Mouse (Mus musculus) lung, adult 2 months (tissue): ENCODE measurements around the gene Olfr224. TPM values are rescaled to one million over a fixed set of nuclear protein-coding genes. Genes with fewer than 3 reads are reported as not detected.

Experiments used
- DNase-seq: peaks from one replicate; pipeline ENCODE4 v3.0.0; 2022
- H3K4me1 ChIP-seq: fragments of 200-500 bp; 2 replicates; pipeline ENCODE4 v1.6.1; 2011; ENCODE audit warnings: low read length; ENCODE audit not compliant: control insufficient read depth, insufficient read depth
- H3K4me3 ChIP-seq: fragments of 200-500 bp; replicated peaks from 2 replicates; pipeline ENCODE3; 2011; ENCODE audit warnings: low read depth, mild to moderate bottlenecking, control low read depth, low read length; ENCODE audit errors: extremely low read depth
- CTCF ChIP-seq: fragments of 200-500 bp; IDR thresholded peaks from 2 replicates; pipeline ENCODE4 v1.5.1; 2011; ENCODE audit warnings: mild to moderate bottlenecking, low read length, control low read depth; ENCODE audit not compliant: insufficient read depth
- POLR2A ChIP-seq: fragments of 200-500 bp; IDR thresholded peaks from 2 replicates; pipeline ENCODE4 v1.6.1; 2011; ENCODE audit warnings: low read depth, mild to moderate bottlenecking, control low read depth, low read length, borderline replicate concordance; ENCODE audit errors: extremely low read depth
- WGBS: fragments of 180-500 bp; shearing (Covaris S2); methylation state at CpG from one replicate; pipeline ENCODE4 v1.1.7; 2018; 5-methylcytosine and 5-hydroxymethylcytosine counted together
- polyA plus RNA-seq: library from polyadenylated mRNA; depleted of rRNA; stranded (reverse); fragments of >200 nt; gene quantifications from 2 replicates; pipeline ENCODE4 v1.2.3, GENCODE M21; 2012

Gene Olfr224
- polyA plus RNA-seq, 1 experiment, result 0.07 TPM

DNA sequence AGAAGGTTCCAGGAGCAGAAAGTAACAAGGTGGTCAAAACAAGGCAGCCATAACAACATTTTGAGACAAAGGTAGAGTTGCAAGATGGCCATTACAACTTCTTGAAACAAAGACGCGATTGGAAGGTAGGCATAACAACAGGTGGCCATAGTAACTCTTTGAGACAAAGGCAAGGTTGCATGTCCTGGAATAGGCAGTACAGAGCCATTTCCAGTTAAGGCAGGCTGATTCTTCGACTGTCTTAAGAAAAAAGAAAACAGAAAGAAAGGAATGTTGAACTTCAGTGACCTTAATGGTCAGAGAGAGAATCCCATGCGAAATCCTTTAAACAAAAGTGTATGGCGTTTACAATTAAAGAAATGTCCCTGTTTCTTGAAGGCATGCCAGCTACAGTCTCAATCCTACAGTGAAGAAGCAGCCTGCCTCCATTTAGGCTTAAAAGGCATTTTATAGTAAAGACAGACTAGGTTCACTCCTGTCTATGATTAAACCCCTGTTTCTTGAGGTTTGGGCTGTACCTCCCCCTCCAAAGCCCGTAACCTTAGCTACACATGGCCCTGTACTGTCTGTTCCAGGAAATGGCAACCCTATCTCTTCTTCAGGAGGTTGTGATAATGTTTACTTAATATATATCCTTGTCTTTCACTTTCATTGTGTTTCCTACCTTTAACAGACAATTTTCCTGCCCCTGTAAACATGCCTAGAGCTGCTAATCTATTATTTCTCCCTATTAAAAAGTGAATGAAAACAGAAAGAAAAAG, 32.6 kb upstream of the Olfr224 start:
- DNase-seq, result no peak
- no peaks in the 10 kb centered on the region for H3K4me1 ChIP-seq
- WGBS, result 65% methylated on average over 6 of the region's 6 CpGs
- TF ChIP-seq CTCF (no peak), POLR2A (no peak)
- H3K4me3 ChIP-seq, result no peak overlapping the region

- no peak for DNase-seq
- H3K4me1 ChIP-seq, result no peaks in the 10 kb centered on the region
- TF ChIP-seq POLR2A (no peak), CTCF (no peak)
- no peak overlapping the region for H3K4me3 ChIP-seq
Observed at GRCm38 (mm10) chr11:58602062-58602461, 31.7 kb upstream of the Olfr224 start.

DNA sequence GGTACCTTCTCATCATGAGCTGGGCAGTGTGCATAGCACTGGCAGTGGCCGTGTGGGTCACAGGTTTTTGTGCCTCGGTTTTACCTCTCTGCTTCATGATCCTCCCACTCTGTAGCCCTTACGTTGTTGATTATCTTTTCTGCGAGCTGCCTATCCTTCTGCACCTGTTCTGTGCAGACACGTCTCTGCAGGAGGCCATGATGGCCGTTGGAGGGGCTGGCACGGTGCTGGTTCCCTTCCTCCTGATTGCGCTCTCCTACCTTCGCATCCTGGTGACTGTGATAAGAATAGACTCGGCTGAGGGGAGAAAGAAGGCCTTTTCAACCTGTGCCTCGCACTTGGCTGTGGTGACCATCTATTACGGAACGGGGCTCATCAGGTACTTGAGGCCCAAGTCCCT, 27.5 kb upstream of the Olfr224 start:
- Histone ChIP-seq H3K4me1 (no peaks in the 10 kb centered on the region), H3K4me3 (no peak overlapping the region)
- DNase-seq, result no peak
- 78% methylated on average over 13 of the region's 13 CpGs for WGBS
- no peak for TF ChIP-seq POLR2A
- TF ChIP-seq CTCF, result no peak

DNA sequence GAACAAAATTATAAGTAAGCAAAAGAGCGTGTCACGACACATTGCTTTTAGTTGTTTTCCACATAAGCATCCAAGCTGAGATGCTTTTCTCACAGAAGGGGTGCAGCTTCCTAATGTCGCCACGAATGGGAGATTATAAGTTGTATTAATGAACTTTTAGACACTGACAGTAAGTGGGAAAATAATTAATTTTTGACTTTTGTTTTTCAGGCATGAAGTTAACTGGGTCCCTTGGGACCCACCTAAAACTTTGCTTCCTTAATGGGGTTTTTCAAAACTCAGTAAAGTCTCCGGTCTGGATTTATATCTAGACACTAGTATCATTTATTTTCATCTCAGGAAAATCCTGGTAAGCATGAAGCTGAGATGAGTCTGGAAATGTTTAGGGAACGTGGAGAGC, 24.5 kb upstream of the Olfr224 start, which contains the start of gene Olfr324:
Gene Olfr324, plus strand, starts transcription at position 301 of the 400 bp plus-strand sequence.
- 78% methylated on average over 6 of the region's 6 CpGs for WGBS
- Histone ChIP-seq H3K4me1 (no peaks in the 10 kb centered on the region), H3K4me3 (no peak within 1 kb of the TSS)
- DNase-seq, result no peak
- no peak for TF ChIP-seq POLR2A
- no peak for TF ChIP-seq CTCF

DNA sequence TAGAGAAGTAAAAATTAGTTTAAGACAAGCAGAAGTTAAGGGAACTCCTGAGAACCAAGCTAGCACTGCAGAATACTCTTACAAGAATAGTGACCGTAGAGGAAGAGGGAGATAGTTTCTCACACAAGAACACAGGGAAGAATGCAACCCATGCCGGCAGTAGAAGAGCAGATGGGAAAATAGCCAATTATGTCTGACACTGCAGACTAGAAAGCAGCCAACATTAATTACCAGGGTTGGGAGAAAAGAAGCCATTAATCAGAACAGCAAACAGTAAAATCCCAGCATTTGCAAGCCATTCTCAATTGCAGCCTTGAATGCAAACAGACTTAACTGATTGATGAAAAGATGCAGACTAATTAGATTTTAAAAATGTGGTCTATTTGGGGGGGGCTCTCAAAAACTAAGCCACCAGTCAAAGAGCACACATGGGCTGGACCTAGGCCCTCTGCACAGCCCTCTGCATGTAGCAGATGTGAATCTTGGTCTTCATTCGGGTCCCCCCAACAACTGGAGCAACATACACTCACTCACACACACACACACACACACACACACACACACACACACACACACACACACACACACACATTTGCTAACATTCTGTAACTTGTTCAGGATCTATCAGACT, 18.4 kb upstream of the Olfr224 start:
- 55% methylated on average over 3 of the region's 3 CpGs for whole genome bisulfite sequencing
- H3K4me3 ChIP-seq, result no peak overlapping the region
- no peak for TF ChIP-seq POLR2A
- TF ChIP-seq CTCF, result no peak
- DNase-seq, result no peak
- H3K4me1 ChIP-seq, result no peaks in the 10 kb centered on the region

DNA sequence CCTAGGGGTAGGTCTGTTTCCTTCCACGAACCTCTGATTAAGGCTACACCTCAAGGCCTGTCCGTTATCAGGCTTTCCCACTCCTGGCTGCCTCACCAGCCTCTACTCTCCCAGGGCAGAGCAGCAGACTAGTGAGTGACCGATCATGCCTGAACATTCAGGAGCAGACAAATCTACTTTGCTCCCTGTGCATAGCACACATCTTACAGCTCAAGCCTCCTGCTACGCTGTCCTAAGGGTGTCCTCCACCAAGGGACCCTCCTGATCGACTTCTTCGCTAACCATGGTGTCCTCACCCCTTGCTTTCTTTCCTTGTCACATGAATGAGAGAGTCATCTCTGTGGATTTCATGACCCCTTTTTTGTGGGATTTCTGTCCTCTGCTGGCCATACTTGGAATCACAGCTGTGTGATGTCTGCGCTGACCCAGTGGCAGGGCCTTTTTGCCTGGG, 17.6 kb upstream of the Olfr224 start:
- 67% methylated on average over 7 of the region's 7 CpGs for WGBS
- TF ChIP-seq CTCF (0 out of 2 replicates have a peak, but pooled peaks have one; percentile 29), POLR2A (no peak)
- H3K4me3 ChIP-seq, result no peak overlapping the region
- DNase-seq, result peak; percentile 22
- no peaks in the 10 kb centered on the region for H3K4me1 ChIP-seq

GRCm38 (mm10) chr11:58578636-58579035, 8.3 kb upstream of the Olfr224 start:
- TF ChIP-seq CTCF (no peak), POLR2A (no peak)
- no peak for DNase-seq
- 62% methylated on average over 8 of the region's 8 CpGs for WGBS
- Histone ChIP-seq H3K4me1 (no peaks in the 10 kb centered on the region), H3K4me3 (no peak overlapping the region)

DNA sequence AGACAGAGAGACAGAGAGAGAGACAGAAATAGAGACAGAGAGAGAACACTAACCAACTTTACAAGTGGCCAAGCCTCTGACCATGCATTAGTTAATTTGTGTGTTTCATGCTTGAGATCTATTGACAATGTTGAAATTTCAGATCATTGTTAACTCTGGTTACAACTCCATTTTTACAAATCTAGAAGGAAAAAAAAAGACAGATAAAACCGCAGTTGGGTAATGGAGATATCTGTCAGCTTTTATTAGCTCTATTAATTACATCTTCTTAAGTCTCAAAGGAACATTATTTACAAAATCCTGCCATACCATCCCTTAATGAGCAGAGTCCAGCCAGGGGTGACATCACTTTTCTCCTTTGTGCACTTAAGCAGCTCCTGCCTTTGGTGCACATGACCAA, 7.1 kb upstream of the Olfr224 start, which contains the start of gene Olfr325:
Gene Olfr325, plus strand, starts transcription at position 301 of the 400 bp plus-strand sequence.
- no peaks in the 10 kb centered on the region for H3K4me1 ChIP-seq
- no peak within 1 kb of the TSS for H3K4me3 ChIP-seq
- no peak for TF ChIP-seq POLR2A
- no peak for TF ChIP-seq CTCF
- WGBS, result 75% methylated on average over 1 of the region's 1 CpGs
- no peak for DNase-seq

DNA sequence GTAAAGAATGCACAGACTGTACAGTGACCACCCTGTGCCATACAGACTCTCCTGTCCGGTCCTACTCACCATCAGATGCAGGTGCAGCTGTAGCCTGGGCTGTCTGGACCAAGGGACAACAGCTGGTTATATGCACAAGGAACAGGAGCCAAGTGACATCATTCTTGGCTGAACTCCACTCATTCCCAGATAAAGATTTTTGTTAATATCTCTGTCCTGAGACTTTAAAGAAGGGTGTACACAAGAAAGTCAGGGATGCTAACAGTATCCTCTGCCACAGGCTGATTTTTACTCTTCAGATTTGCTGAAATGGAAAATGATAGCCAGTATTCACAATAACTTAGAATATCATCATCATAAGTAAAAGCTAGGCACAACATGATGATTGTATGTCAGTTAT, 14.8 kb downstream of the Olfr224 start, which contains the start of gene Olfr328:
Gene Olfr328, minus strand, starts transcription at position 101 of the 400 bp plus-strand sequence.
- no peak for DNase-seq
- Histone ChIP-seq H3K4me1 (no peaks in the 10 kb centered on the region), H3K4me3 (no peak within 1 kb of the TSS)
- TF ChIP-seq POLR2A, result no peak
- TF ChIP-seq CTCF, result no peak
- 83% methylated on average over 1 of the region's 1 CpGs for WGBS
